Mouse (Mus musculus) bone marrow macrophage, adult 2 months (primary cell): ENCODE data around the gene Ppp1r14a.

Experiments used
- CTCF ChIP-seq: IDR thresholded peaks from 2 replicates; pipeline ENCODE4 v1.5.1; 2012; ENCODE audit warnings: low read depth, mild to moderate bottlenecking, low read length, moderate library complexity
- POLR2A ChIP-seq: IDR thresholded peaks from 2 replicates; pipeline ENCODE4 v1.6.1; 2012; ENCODE audit warnings: mild to moderate bottlenecking, low read depth, low read length, borderline replicate concordance

DNA sequence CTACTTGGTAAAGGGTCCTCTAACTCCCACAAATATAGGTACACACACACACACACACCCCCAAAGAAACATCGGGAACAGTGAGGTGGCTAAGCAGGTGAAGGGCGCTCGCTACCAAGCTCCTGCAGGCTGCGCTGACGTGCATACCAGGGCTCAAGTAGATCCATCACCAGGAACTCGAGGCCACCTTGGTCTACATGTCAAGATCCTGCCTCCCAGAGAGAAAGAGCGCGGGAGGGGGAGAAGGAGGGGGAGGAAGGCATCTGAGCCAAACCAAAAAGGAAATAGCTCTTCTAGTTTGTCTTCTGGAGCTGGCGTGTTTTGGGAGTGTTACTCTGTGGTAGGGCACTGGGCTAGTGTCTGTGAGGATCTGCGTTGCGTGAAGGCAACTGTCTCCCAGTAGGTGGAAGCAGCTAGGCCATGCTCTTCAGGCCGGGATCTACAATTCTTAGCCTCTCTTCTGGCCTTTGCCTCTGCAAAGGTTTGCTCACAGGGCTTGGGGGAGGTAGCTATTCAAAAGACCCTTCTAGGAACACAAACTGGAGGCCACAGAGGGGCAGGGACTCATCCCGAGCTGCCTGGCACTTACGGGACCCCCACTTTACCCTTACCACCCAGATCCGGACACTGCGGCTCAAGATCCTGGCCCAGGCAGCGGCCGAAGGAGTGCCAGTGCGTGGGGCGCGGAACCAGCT, 42.3 kb upstream of the Ppp1r14a start:
- TF ChIP-seq POLR2A (no peak), CTCF (no peak)
